Mouse (Mus musculus): ENCODE measurements around the gene Dpm3.

The Dpm3 gene

GRCm38 (mm10) chr3:89268916-89269315 lies 9.8 kb downstream of the Dpm3 start:
- peak in 1 of 2 experiments; percentile 59 for DNase-seq (ENCODE audit: low spot score in 2 of 2)

GRCm38 (mm10) chr3:89270051-89270755 lies 11.0 kb downstream of the Dpm3 start, which contains the start of gene Slc50a1:
Gene Slc50a1 (minus strand): TSS chr3:89270570.
- DNase-seq (ENCODE audit: low spot score in 2 of 2) = peak; percentile 74 to 90

GRCm38 (mm10) chr3:89270891-89271290 lies 11.7 kb downstream of the Dpm3 start:
- no peak for DNase-seq (ENCODE audit: low spot score in 2 of 2)

- DNase-seq (ENCODE audit: low spot score in 2 of 2) = no peak
These were observed 12.6 kb downstream of the Dpm3 start for GRCm38 (mm10) chr3:89271760-89272159.

- DNase-seq (ENCODE audit: low spot score in 2 of 2) = no peak
These were observed 16.9 kb downstream of the Dpm3 start for GRCm38 (mm10) chr3:89276061-89276460.

- DNase-seq (ENCODE audit: low spot score in 2 of 2) = no peak
These were observed 18.3 kb downstream of the Dpm3 start for GRCm38 (mm10) chr3:89277281-89278021.

GRCm38 (mm10) chr3:89278107-89278506 lies 18.9 kb downstream of the Dpm3 start:
- DNase-seq (ENCODE audit: low spot score in 2 of 2) = no peak

GRCm38 (mm10) chr3:89278643-89279042 lies 19.5 kb downstream of the Dpm3 start:
- DNase-seq (ENCODE audit: low spot score in 2 of 2) = no peak

- DNase-seq (ENCODE audit: low spot score in 2 of 2) = peak in 1 of 2 experiments; percentile 53
These were observed 20.2 kb downstream of the Dpm3 start for GRCm38 (mm10) chr3:89279153-89279890.

- DNase-seq (ENCODE audit: low spot score in 2 of 2) = no peak
These were observed 21.0 kb downstream of the Dpm3 start for GRCm38 (mm10) chr3:89280050-89280605.

GRCm38 (mm10) chr3:89280606-89281511 lies 21.7 kb downstream of the Dpm3 start, which contains the start of gene Efna1:
Gene Efna1 (minus strand): TSS chr3:89281142.
- no peak for DNase-seq (ENCODE audit: low spot score in 2 of 2)

- peak; percentile 74 to 92 for DNase-seq (ENCODE audit: low spot score in 2 of 2)
These were observed 22.6 kb downstream of the Dpm3 start for GRCm38 (mm10) chr3:89281579-89282290.

- DNase-seq (ENCODE audit: low spot score in 2 of 2) = no peak
These were observed 23.1 kb downstream of the Dpm3 start for GRCm38 (mm10) chr3:89282291-89282643.

- DNase-seq (ENCODE audit: low spot score in 2 of 2) = no peak
These were observed 25.1 kb downstream of the Dpm3 start for GRCm38 (mm10) chr3:89284261-89284660.

GRCm38 (mm10) chr3:89285526-89285925 lies 26.4 kb downstream of the Dpm3 start:
- DNase-seq (ENCODE audit: low spot score in 2 of 2) = no peak

GRCm38 (mm10) chr3:89287286-89287685 lies 28.1 kb downstream of the Dpm3 start:
- no peak for DNase-seq (ENCODE audit: low spot score in 2 of 2)

- no peak for DNase-seq (ENCODE audit: low spot score in 2 of 2)
These were observed 29.4 kb downstream of the Dpm3 start for GRCm38 (mm10) chr3:89288503-89288928.

GRCm38 (mm10) chr3:89291874-89292273 lies 32.7 kb downstream of the Dpm3 start:
- DNase-seq (ENCODE audit: low spot score in 2 of 2) = no peak

GRCm38 (mm10) chr3:89292303-89292702 lies 33.1 kb downstream of the Dpm3 start:
- DNase-seq (ENCODE audit: low spot score in 2 of 2) = no peak

- DNase-seq (ENCODE audit: low spot score in 2 of 2) = no peak
These were observed 34.2 kb downstream of the Dpm3 start for GRCm38 (mm10) chr3:89293247-89293918.

All from spleen, postnatal 4 days (tissue).